Mouse (Mus musculus): ENCODE measurements around the gene Anapc13. TPM values are rescaled to one million over a fixed set of nuclear protein-coding genes. Genes with fewer than 3 reads are reported as not detected.

The Anapc13 gene
- polyA plus RNA-seq, 1 experiment from 2014 or later, result 201 TPM

GRCm38 (mm10) chr9:102647010-102647409, 20.9 kb downstream of the Anapc13 start:
- ATAC-seq (replicated peaks; ENCODE audit: insufficient number of reproducible peaks, low FRiP score, low TSS enrichment), result no peak
- WGBS (ENCODE audit: insufficient replicate concordance), result 79% methylated on average over 6 of the region's 6 CpGs
- H3K4me1 ChIP-seq (ENCODE audit: control insufficient read depth, insufficient read depth, low read length), result peaks cover 14% of the 10 kb centered on the region
- H3K9ac ChIP-seq (ENCODE audit: low read depth, low read length), result no peak overlapping the region
- H3K4me2 ChIP-seq, result no peak overlapping the region
- H3K9me3 ChIP-seq (replicated peaks; ENCODE audit: control insufficient read depth, low read length), result no peaks in the 10 kb centered on the region
- H3K27ac ChIP-seq (ENCODE audit: low read depth, low read length), result no peak overlapping the region
- no peaks in the 10 kb centered on the region for H3K27me3 ChIP-seq (ENCODE audit: control insufficient read depth, insufficient read depth, low read length)
- no peak overlapping the region for H3K4me3 ChIP-seq (ENCODE audit: low read depth, low read length)
- no peaks in the 10 kb centered on the region for H3K36me3 ChIP-seq (ENCODE audit: control insufficient read depth, insufficient read depth, low read length)

GRCm38 (mm10) chr9:102649917-102650527, 23.9 kb downstream of the Anapc13 start:
- Histone ChIP-seq H3K36me3 (ENCODE audit: control insufficient read depth, insufficient read depth, low read length) (no peaks in the 10 kb centered on the region), H3K4me3 (ENCODE audit: low read depth, low read length) (no peak overlapping the region), H3K9ac (ENCODE audit: low read depth, low read length) (no peak overlapping the region), H3K27ac (ENCODE audit: low read depth, low read length) (no peak overlapping the region), H3K4me1 (ENCODE audit: control insufficient read depth, insufficient read depth, low read length) (0 out of 2 replicates have a peak, but pooled peaks cover under 1% of the 10 kb centered on the region), H3K9me3 (replicated peaks; ENCODE audit: control insufficient read depth, low read length) (no peaks in the 10 kb centered on the region), H3K27me3 (ENCODE audit: control insufficient read depth, insufficient read depth, low read length) (no peaks in the 10 kb centered on the region), H3K4me2 (no peak overlapping the region)
- no peak for ATAC-seq (replicated peaks; ENCODE audit: insufficient number of reproducible peaks, low FRiP score, low TSS enrichment)
- WGBS (ENCODE audit: insufficient replicate concordance), result 67% methylated on average over 17 of the region's 17 CpGs

DNA sequence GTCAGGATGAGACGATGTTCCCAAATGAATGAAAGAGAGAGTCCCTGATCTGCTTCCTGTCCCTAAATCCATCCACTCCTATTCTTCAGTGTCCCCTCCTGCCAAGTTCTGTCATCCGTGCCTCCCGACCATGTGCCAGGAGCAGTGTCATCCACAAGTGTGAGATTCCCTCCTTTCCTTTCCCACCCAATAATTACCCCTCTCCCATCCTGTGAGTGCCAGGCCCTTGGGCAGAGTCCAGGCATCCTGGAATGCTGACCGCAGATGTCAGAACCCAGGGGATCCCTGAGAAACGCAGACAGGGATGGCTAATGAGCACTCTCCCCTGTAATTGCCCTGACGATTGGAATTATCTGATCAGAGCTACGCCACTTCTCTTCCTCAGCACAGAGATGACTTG, 24.5 kb downstream of the Anapc13 start:
- no peak overlapping the region for H3K9ac ChIP-seq (ENCODE audit: low read depth, low read length)
- WGBS (ENCODE audit: insufficient replicate concordance), result 30% methylated on average over 7 of the region's 7 CpGs
- no peak overlapping the region for H3K4me2 ChIP-seq
- no peak for ATAC-seq (replicated peaks; ENCODE audit: insufficient number of reproducible peaks, low FRiP score, low TSS enrichment)
- H3K36me3 ChIP-seq (ENCODE audit: control insufficient read depth, insufficient read depth, low read length), result no peaks in the 10 kb centered on the region
- no peaks in the 10 kb centered on the region for H3K4me1 ChIP-seq (ENCODE audit: control insufficient read depth, insufficient read depth, low read length)
- no peak overlapping the region for H3K4me3 ChIP-seq (ENCODE audit: low read depth, low read length)
- H3K9me3 ChIP-seq (replicated peaks; ENCODE audit: control insufficient read depth, low read length), result no peaks in the 10 kb centered on the region
- H3K27ac ChIP-seq (ENCODE audit: low read depth, low read length), result no peak overlapping the region
- H3K27me3 ChIP-seq (ENCODE audit: control insufficient read depth, insufficient read depth, low read length), result no peaks in the 10 kb centered on the region

DNA sequence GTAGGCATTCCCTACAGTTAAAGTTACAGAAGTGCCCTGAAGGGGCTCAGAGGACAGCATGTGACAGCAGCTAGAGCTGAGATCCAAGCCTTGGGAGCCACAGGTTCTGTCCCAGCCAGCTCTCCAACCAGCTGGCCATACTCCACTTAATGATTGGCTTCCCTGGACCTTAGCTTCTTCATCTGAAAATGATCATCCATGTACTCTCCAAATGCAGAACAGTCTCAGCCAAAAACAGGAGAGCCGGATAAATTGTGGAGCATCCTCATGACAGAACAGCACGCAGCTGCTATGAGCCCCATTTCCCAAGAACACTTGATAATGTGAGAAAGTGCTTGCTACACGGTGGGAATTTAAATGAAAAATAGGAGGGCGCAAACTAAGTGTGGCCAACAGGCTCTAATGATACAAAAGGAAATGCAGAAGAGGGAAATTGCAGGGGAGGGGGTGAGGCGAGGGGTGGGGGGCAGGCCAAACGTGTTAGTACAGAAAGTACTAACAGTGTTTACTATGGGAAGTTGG, 25.2 kb downstream of the Anapc13 start:
- WGBS (ENCODE audit: insufficient replicate concordance), result 51% methylated on average over 6 of the region's 6 CpGs
- no peak overlapping the region for H3K27ac ChIP-seq (ENCODE audit: low read depth, low read length)
- H3K4me3 ChIP-seq (ENCODE audit: low read depth, low read length), result no peak overlapping the region
- H3K27me3 ChIP-seq (ENCODE audit: control insufficient read depth, insufficient read depth, low read length), result no peaks in the 10 kb centered on the region
- no peaks in the 10 kb centered on the region for H3K9me3 ChIP-seq (replicated peaks; ENCODE audit: control insufficient read depth, low read length)
- no peaks in the 10 kb centered on the region for H3K4me1 ChIP-seq (ENCODE audit: control insufficient read depth, insufficient read depth, low read length)
- H3K4me2 ChIP-seq, result no peak overlapping the region
- no peak for ATAC-seq (replicated peaks; ENCODE audit: insufficient number of reproducible peaks, low FRiP score, low TSS enrichment)
- no peaks in the 10 kb centered on the region for H3K36me3 ChIP-seq (ENCODE audit: control insufficient read depth, insufficient read depth, low read length)
- no peak overlapping the region for H3K9ac ChIP-seq (ENCODE audit: low read depth, low read length)

DNA sequence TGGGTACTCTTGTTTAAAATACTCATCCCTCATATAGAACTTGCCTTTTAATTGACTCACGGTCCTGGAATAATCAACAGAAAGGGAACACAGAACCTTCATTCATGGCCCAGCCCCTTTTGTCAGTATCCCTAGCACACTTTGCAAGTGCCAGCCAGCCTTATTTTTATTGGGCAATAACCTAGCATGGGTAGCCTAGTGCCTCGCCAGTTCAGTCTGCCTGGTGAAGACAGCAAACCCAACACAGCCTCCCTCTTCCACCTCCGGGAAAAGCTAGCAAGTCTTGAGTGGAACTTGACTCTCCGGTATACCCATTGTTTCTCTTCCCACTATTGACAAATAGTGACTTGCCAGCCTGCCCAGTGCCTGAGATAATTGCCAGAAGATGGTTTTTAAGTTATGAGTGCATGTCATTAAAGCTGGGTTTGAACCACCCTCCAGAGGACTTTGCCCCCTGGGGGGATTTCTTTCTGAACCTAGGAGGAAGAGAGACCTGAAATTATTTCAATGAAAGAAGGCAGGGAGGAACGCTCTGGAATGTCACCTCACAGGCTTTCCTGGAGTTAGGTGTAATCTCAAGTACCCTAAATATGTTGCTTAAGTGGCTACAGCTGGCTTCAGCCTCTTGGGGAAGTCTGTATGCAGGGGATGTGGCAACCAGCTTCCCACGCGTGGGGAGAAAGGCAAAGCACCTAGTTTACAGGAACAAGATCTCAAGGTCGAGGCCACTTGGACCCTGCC, 30.4 kb downstream of the Anapc13 start:
- no peaks in the 10 kb centered on the region for H3K36me3 ChIP-seq (ENCODE audit: control insufficient read depth, insufficient read depth, low read length)
- no peak overlapping the region for H3K27ac ChIP-seq (ENCODE audit: low read depth, low read length)
- H3K4me2 ChIP-seq, result no peak overlapping the region
- no peaks in the 10 kb centered on the region for H3K9me3 ChIP-seq (replicated peaks; ENCODE audit: control insufficient read depth, low read length)
- H3K4me1 ChIP-seq (ENCODE audit: control insufficient read depth, insufficient read depth, low read length), result peaks cover 6% of the 10 kb centered on the region; the same call in 1 of the 2 replicates
- WGBS (ENCODE audit: insufficient replicate concordance), result 55% methylated on average over 8 of the region's 8 CpGs
- no peak overlapping the region for H3K9ac ChIP-seq (ENCODE audit: low read depth, low read length)
- ATAC-seq (replicated peaks; ENCODE audit: insufficient number of reproducible peaks, low FRiP score, low TSS enrichment), result no peak
- H3K27me3 ChIP-seq (ENCODE audit: control insufficient read depth, insufficient read depth, low read length), result no peaks in the 10 kb centered on the region
- no peak overlapping the region for H3K4me3 ChIP-seq (ENCODE audit: low read depth, low read length)

- H3K4me2 ChIP-seq, result no peak overlapping the region
- WGBS (ENCODE audit: insufficient replicate concordance), result 49% methylated on average over 6 of the region's 6 CpGs
- H3K4me3 ChIP-seq (ENCODE audit: low read depth, low read length), result no peak overlapping the region
- no peak overlapping the region for H3K9ac ChIP-seq (ENCODE audit: low read depth, low read length)
- H3K27me3 ChIP-seq (ENCODE audit: control insufficient read depth, insufficient read depth, low read length), result no peaks in the 10 kb centered on the region
- no peak overlapping the region for H3K27ac ChIP-seq (ENCODE audit: low read depth, low read length)
- no peaks in the 10 kb centered on the region for H3K9me3 ChIP-seq (replicated peaks; ENCODE audit: control insufficient read depth, low read length)
- no peaks in the 10 kb centered on the region for H3K36me3 ChIP-seq (ENCODE audit: control insufficient read depth, insufficient read depth, low read length)
- peaks cover 3% of the 10 kb centered on the region; the same call in 1 of the 2 replicates for H3K4me1 ChIP-seq (ENCODE audit: control insufficient read depth, insufficient read depth, low read length)
- no peak for ATAC-seq (replicated peaks; ENCODE audit: insufficient number of reproducible peaks, low FRiP score, low TSS enrichment)
Observed at GRCm38 (mm10) chr9:102668115-102668514, 42.0 kb downstream of the Anapc13 start.

DNA sequence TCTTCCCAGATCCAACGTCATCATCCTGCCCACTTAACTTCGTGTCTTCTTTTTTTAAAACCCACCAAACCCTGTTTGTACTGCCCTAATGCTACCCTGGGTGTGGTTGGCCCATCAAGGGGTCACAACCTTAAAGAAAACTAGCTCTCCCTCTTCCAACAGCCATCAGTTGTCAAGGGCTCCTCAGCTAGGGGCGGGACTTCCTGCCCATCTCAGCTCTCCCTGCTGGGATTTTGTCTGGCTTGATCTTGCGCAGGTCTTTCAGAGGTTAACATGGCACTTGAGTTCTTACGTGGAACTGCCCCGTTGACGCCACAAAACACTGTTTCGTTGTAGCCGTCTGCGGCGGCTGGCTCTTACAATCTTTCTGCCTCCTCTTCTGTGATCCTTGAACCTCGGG, 42.8 kb downstream of the Anapc13 start:
- H3K4me3 ChIP-seq (ENCODE audit: low read depth, low read length), result no peak overlapping the region
- H3K9me3 ChIP-seq (replicated peaks; ENCODE audit: control insufficient read depth, low read length), result no peaks in the 10 kb centered on the region
- no peaks in the 10 kb centered on the region for H3K36me3 ChIP-seq (ENCODE audit: control insufficient read depth, insufficient read depth, low read length)
- peaks cover 8% of the 10 kb centered on the region; the same call in 1 of the 2 replicates for H3K4me1 ChIP-seq (ENCODE audit: control insufficient read depth, insufficient read depth, low read length)
- WGBS (ENCODE audit: insufficient replicate concordance), result 79% methylated on average over 12 of the region's 12 CpGs
- H3K4me2 ChIP-seq, result no peak overlapping the region
- H3K27ac ChIP-seq (ENCODE audit: low read depth, low read length), result no peak overlapping the region
- no peak overlapping the region for H3K9ac ChIP-seq (ENCODE audit: low read depth, low read length)
- ATAC-seq (replicated peaks; ENCODE audit: insufficient number of reproducible peaks, low FRiP score, low TSS enrichment), result no peak
- H3K27me3 ChIP-seq (ENCODE audit: control insufficient read depth, insufficient read depth, low read length), result no peaks in the 10 kb centered on the region

GRCm38 (mm10) chr9:102673381-102673780, 47.3 kb downstream of the Anapc13 start:
- WGBS (ENCODE audit: insufficient replicate concordance), result 57% methylated on average over 7 of the region's 7 CpGs
- H3K4me2 ChIP-seq, result no peak overlapping the region
- H3K9ac ChIP-seq (ENCODE audit: low read depth, low read length), result no peak overlapping the region
- H3K36me3 ChIP-seq (ENCODE audit: control insufficient read depth, insufficient read depth, low read length), result no peaks in the 10 kb centered on the region
- H3K4me1 ChIP-seq (ENCODE audit: control insufficient read depth, insufficient read depth, low read length), result peaks cover 25% of the 10 kb centered on the region
- H3K27me3 ChIP-seq (ENCODE audit: control insufficient read depth, insufficient read depth, low read length), result no peaks in the 10 kb centered on the region
- no peak overlapping the region for H3K4me3 ChIP-seq (ENCODE audit: low read depth, low read length)
- H3K9me3 ChIP-seq (replicated peaks; ENCODE audit: control insufficient read depth, low read length), result no peaks in the 10 kb centered on the region
- no peak overlapping the region for H3K27ac ChIP-seq (ENCODE audit: low read depth, low read length)
- ATAC-seq (replicated peaks; ENCODE audit: insufficient number of reproducible peaks, low FRiP score, low TSS enrichment), result no peak
